Comparison of ENCODE assay signal across 8 mouse cellular contexts in genomic region chr4:124772125-124772524, GRCm38 (mm10). TPM values are rescaled to one million over a fixed set of nuclear protein-coding genes. Genes with fewer than 3 reads are reported as not detected.
A peak's percentile ranks its signal among the peaks of the same experiment; 100 is the strongest.
DNase-seq lines count a peak whose midpoint lies in the region; ATAC-seq and TF ChIP-seq lines count a peak whose summit lies in the region.

No protein-coding gene starts in this region.

- TF ChIP-seq CTCF in intestine, postnatal 0 days (IDR thresholded peaks at IDR 0.05; ENCODE audit: low read depth) = no peak
- TF ChIP-seq CTCF in layer of hippocampus, adult 2 months (conservative IDR thresholded peaks at IDR 0.05) = no peak

- no peak overlapping the region for H3K9ac ChIP-seq in intestine, postnatal 0 days (ENCODE audit: low read depth, low read length)

- H3K36me3 ChIP-seq in intestine, postnatal 0 days (ENCODE audit: control insufficient read depth, insufficient read depth) = peaks cover 3% of the 10 kb centered on the region; the same call in 1 of the 2 replicates

- ATAC-seq in intestine, postnatal 0 days = peak; percentile 85
- no peak for ATAC-seq in erythroid progenitor cell, adult 5-6 weeks (replicated peaks; ENCODE audit: low FRiP score, poor library complexity, severe bottlenecking)

- intact Hi-C loops in heart, postnatal 25 days (cut with DNase I) = no loop called here

- no peak overlapping the region for H3K4me3 ChIP-seq in brown adipose tissue, adult 24 weeks (ENCODE audit: insufficient read depth, low read depth, low read length)
- no peak overlapping the region for H3K4me3 ChIP-seq in intestine, postnatal 0 days (ENCODE audit: low read depth, low read length)
- no peak overlapping the region for H3K4me3 ChIP-seq in layer of hippocampus, adult 2 months

- no peak overlapping the region for H3K4me2 ChIP-seq in intestine, postnatal 0 days (replicated peaks; ENCODE audit: low read depth)

- peak; percentile 91 for DNase-seq in heart, adult 11 months
- no peak for DNase-seq in heart, postnatal 25 days (ENCODE audit: low spot score)
- peak; percentile 57 to 72 for DNase-seq in lung, postnatal 4 days
- no peak for DNase-seq in frontal cortex, postnatal 10 days (ENCODE audit: low spot score in 2 of 2)
- DNase-seq in layer of hippocampus, adult 2 months (ENCODE audit: low spot score in 2 of 2) = no peak

- peaks cover 6% of the 10 kb centered on the region for H3K4me1 ChIP-seq in brown adipose tissue, adult 24 weeks (ENCODE audit: control insufficient read depth, insufficient read depth, insufficient read length, low read length)
- peaks cover 12% of the 10 kb centered on the region; the same call in 1 of the 2 replicates for H3K4me1 ChIP-seq in intestine, postnatal 0 days (replicated peaks; ENCODE audit: control insufficient read depth, insufficient read depth, low read length)

- no peaks in the 10 kb centered on the region for H3K9me3 ChIP-seq in intestine, postnatal 0 days (ENCODE audit: control insufficient read depth)

- WGBS in intestine, postnatal 0 days = 21% methylated on average over 4 of the region's 4 CpGs

- no peaks in the 10 kb centered on the region for H3K27me3 ChIP-seq in intestine, postnatal 0 days (replicated peaks; ENCODE audit: control insufficient read depth, insufficient read depth, low read length)

- peak overlapping the region; percentile 46 for H3K27ac ChIP-seq in brown adipose tissue, adult 24 weeks (replicated peaks; ENCODE audit: low read depth, low read length)
- H3K27ac ChIP-seq in intestine, postnatal 0 days (ENCODE audit: low read depth, low read length) = peak overlapping the region; percentile 54
- no peak overlapping the region for H3K27ac ChIP-seq in layer of hippocampus, adult 2 months

RNA-seq across cellular contexts. Expression of gene Mtf1, which starts 29.8 kb away (rescaled TPM):
- total RNA-seq in heart, postnatal 25 days (2021) = 10 to 100 TPM; 13.7 to 16.5 TPM
- polyA plus RNA-seq in brown adipose tissue, adult 24 weeks (2012; ENCODE audit: insufficient read depth, insufficient read length, missing spikeins) = 6.2 and 6.9 TPM in 2 replicates
- 10.4 and 11.5 TPM in 2 replicates for polyA plus RNA-seq in intestine, postnatal 0 days (2015; fragmentation: Nextera tagmentation; extraction: Ambion mirVana)
- total RNA-seq in erythroid progenitor cell, adult 5-6 weeks (2015; ENCODE audit: low replicate concordance) = 8.6 and 21.4 TPM in 2 replicates
- total RNA-seq in erythroid progenitor cell, adult 5-6 weeks (2017; ENCODE audit: low replicate concordance) = 7.0 and 25.2 TPM in 2 replicates
- total RNA-seq in layer of hippocampus, adult 2 months (2021) = 10 to 100 TPM; 24.6 to 24.8 TPM

RNA-seq across cellular contexts. Expression of gene Inpp5b, which starts 30.5 kb away (rescaled TPM):
- total RNA-seq in heart, postnatal 25 days (2021) = 10 to 100 TPM; 10.1 to 10.4 TPM
- polyA plus RNA-seq in brown adipose tissue, adult 24 weeks (2012; ENCODE audit: insufficient read depth, insufficient read length, missing spikeins) = 9.0 and 15.7 TPM in 2 replicates
- 22.4 and 23.0 TPM in 2 replicates for polyA plus RNA-seq in intestine, postnatal 0 days (2015; fragmentation: Nextera tagmentation; extraction: Ambion mirVana)
- 49.9 and 84.0 TPM in 2 replicates for total RNA-seq in erythroid progenitor cell, adult 5-6 weeks (2015; ENCODE audit: low replicate concordance)
- 40.2 and 70.5 TPM in 2 replicates for total RNA-seq in erythroid progenitor cell, adult 5-6 weeks (2017; ENCODE audit: low replicate concordance)
- total RNA-seq in layer of hippocampus, adult 2 months (2021) = 10 to 100 TPM; 43.6 to 51.2 TPM

RNA-seq across cellular contexts. Expression of gene Sf3a3, which starts 57.5 kb away (rescaled TPM):
- total RNA-seq in heart, postnatal 25 days (2021) = 10 to 100 TPM; 18.4 to 18.6 TPM
- 19.2 and 21.2 TPM in 2 replicates for polyA plus RNA-seq in brown adipose tissue, adult 24 weeks (2012; ENCODE audit: insufficient read depth, insufficient read length, missing spikeins)
- polyA plus RNA-seq in intestine, postnatal 0 days (2015; fragmentation: Nextera tagmentation; extraction: Ambion mirVana) = 45.3 and 45.7 TPM in 2 replicates
- 21.3 and 37.7 TPM in 2 replicates for total RNA-seq in erythroid progenitor cell, adult 5-6 weeks (2015; ENCODE audit: low replicate concordance)
- total RNA-seq in erythroid progenitor cell, adult 5-6 weeks (2017; ENCODE audit: low replicate concordance) = 43.6 and 54.1 TPM in 2 replicates
- total RNA-seq in layer of hippocampus, adult 2 months (2021) = 10 to 100 TPM; 35.1 to 35.7 TPM

Comparison
In these comparisons a context has a peak if more than half of its experiments do, and no peak if none do; other contexts are left out.
1. DNase-seq: peak in heart, adult 11 months (single experiment) and lung, postnatal 4 days (2 of 2); none in heart, postnatal 25 days (single experiment), frontal cortex, postnatal 10 days (0 of 2) and layer of hippocampus, adult 2 months (0 of 2).